Mouse (Mus musculus) kidney, adult 2 months (tissue): ENCODE measurements around the gene Klhl7.
A peak's percentile ranks its signal among the peaks of the same experiment; 100 is the strongest.

Experiments used
- CTCF ChIP-seq: fragments of 200-500 bp; conservative IDR thresholded peaks from 2 replicates; pipeline ENCODE4 v1.5.1; 2011; ENCODE audit warnings: low read depth, mild to moderate bottlenecking, control low read depth, low read length, moderate library complexity, mixed read lengths; ENCODE audit not compliant: insufficient read depth, insufficient read length
- POLR2A ChIP-seq: fragments of 200-500 bp; IDR thresholded peaks from one replicate; pipeline ENCODE4 v1.6.1; 2011; ENCODE audit warnings: low read depth, low read length, control low read depth

- TF ChIP-seq POLR2A (no peak), CTCF (peak; percentile 67)
Measured at GRCm38 (mm10) chr5:24076986-24077718, 23.3 kb upstream of the Klhl7 start.
